Mouse (Mus musculus) T-helper 17 cell (primary cell): Measurements from ENCODE around the gene Tbc1d10b.

Experiments
- in situ Hi-C, 2 experiments: fragments of 300-600 bp; cut with MboI, MseI; formaldehyde crosslinking; loops; 1 replicate in 1 of 2; 2 replicates in 1 of 2; pipeline ENCODE4 v1.15.1; 2025; ENCODE audit warnings: high pct_unique_total_duplicates in 2 of 2

Tbc1d10b gene

DNA sequence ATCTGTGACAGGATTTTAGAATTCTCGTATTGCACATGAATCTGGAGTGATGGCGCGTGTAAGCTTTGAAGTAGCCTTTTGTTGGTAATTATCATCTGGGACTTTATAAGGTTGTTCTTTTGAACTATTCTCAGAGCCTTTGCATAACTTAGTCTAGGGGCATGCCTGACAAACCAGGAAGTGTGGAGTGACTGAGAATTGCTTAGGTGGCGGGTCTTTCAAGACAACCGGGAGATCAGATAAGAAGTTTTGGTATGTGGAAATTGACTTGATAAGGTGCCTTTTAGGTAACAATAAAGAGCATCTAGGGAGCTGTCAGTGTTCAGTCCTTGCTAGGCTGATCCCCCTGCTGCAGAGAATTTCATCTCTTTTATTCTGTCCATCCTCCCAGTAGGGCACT, 41.8 kb downstream of the Tbc1d10b start:
- in situ Hi-C loops = loop anchor here in 1 of 2 experiments (25.0 kb wide), 1 partner anchor 921 kb away; no protein-coding TSS in a partner anchor

- in situ Hi-C loops = loop anchor here in 1 of 2 experiments (25.0 kb wide), 1 partner anchor 921 kb away; no protein-coding TSS in a partner anchor
Measured at GRCm38 (mm10) chr7:127165607-127166493, 42.4 kb downstream of the Tbc1d10b start.

DNA sequence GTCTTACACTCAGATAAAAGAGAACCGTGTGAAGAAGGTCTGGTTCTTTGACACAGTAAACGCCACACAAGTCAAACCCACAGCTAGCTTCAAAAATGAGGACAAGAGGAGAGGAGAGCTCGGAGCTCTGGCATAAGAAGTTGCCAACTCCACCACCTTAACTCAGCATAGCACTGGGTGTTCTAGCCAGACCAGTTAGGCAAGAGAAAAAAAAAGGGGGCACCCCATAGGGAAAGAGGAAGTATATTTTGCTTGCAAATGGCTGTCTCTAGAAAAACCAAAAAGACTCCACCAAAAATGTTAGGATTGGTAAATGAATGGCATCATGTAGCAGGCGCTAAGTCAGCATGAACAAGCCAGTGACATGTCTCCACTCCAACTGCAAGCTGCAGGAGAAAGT, 44.3 kb downstream of the Tbc1d10b start:
- in situ Hi-C loops = loop anchor here in 1 of 2 experiments (25.0 kb wide), 1 partner anchor 923 kb away; no protein-coding TSS in a partner anchor

- in situ Hi-C loops = loop anchor here in 1 of 2 experiments (25.0 kb wide), 1 partner anchor 925 kb away; no protein-coding TSS in a partner anchor
Measured at GRCm38 (mm10) chr7:127162546-127162945, 45.7 kb downstream of the Tbc1d10b start.

GRCm38 (mm10) chr7:127157548-127157947, 50.7 kb downstream of the Tbc1d10b start:
- in situ Hi-C loops = loop anchor here in 1 of 2 experiments (25.0 kb wide), 1 partner anchor 930 kb away; no protein-coding TSS in a partner anchor

GRCm38 (mm10) chr7:127153477-127153876, 54.8 kb downstream of the Tbc1d10b start:
- in situ Hi-C loops = loop anchor here in 1 of 2 experiments (25.0 kb wide), 1 partner anchor 934 kb away; no protein-coding TSS in a partner anchor

DNA sequence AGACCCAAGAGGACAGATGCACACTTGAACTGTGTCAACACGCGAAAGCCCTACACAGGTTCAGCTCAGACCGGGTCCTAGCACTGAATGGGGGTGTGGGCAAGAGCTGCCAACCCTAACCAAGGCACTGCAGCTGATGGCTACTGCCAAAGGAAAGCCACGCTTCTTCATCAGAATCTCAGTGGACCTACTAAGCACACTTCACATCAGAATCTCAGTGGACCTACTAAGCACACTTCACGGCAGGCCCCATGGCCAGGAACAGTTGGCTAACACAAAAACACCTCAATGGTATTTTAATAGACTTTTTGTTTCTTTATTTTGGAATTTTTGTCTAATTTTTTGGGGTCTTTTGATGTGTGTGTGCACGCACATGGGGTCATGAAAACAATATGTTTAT, 55.8 kb downstream of the Tbc1d10b start:
- in situ Hi-C loops = loop anchor here in 1 of 2 experiments (25.0 kb wide), 1 partner anchor 935 kb away; no protein-coding TSS in a partner anchor

GRCm38 (mm10) chr7:127147901-127148300, 60.4 kb downstream of the Tbc1d10b start:
- in situ Hi-C loops = no loop called here
